Mouse (Mus musculus) myocyte (in vitro differentiated cells): ENCODE results near the gene Hist1h2br.

Source experiments
- POLR2A ChIP-seq: IDR thresholded peaks from one replicate; pipeline ENCODE4 v1.6.1; 2011; ENCODE audit warnings: low read depth, mild to moderate bottlenecking, control low read depth, moderate library complexity; ENCODE audit not compliant: insufficient read length
- TCF12 ChIP-seq: IDR thresholded peaks from one replicate; pipeline ENCODE4 v1.6.1; 2011; ENCODE audit warnings: mild to moderate bottlenecking, control low read depth; ENCODE audit not compliant: poor library complexity, insufficient read depth, severe bottlenecking

GRCm38 (mm10) chr13:21861608-21862007, 28.1 kb downstream of the Hist1h2br start:
- TF ChIP-seq POLR2A (no peak), TCF12 (no peak)
